Mouse (Mus musculus) midbrain, embryonic 15.5 days (tissue): ENCODE measurements around the gene Sfrp5. TPM values are rescaled to one million over a fixed set of nuclear protein-coding genes. Genes with fewer than 3 reads are reported as not detected.

Experiments
- ATAC-seq: fragments of 200-750 bp; cut with Nextera tagmentation; replicated peaks from 2 replicates; pipeline ENCODE4 v1.8.0; 2017; ENCODE audit warnings: moderate TSS enrichment
- H3K27ac ChIP-seq: fragments of 300-500 bp; sonication (generic); 2 replicates; pipeline ENCODE4 v1.5.1; 2015; ENCODE audit warnings: mild to moderate bottlenecking, inconsistent platforms
- H3K27me3 ChIP-seq: fragments of 300-500 bp; sonication (generic); replicated peaks from 2 replicates; pipeline ENCODE4 v1.6.1; 2015; ENCODE audit warnings: inconsistent platforms
- H3K36me3 ChIP-seq: fragments of 300-500 bp; sonication (generic); replicated peaks from 2 replicates; pipeline ENCODE4 v1.6.1; 2015; ENCODE audit warnings: inconsistent platforms
- H3K4me1 ChIP-seq: fragments of 300-500 bp; sonication (generic); 2 replicates; pipeline ENCODE4 v1.6.1; 2015; ENCODE audit warnings: inconsistent platforms
- H3K4me2 ChIP-seq: fragments of 300-500 bp; sonication (generic); 2 replicates; pipeline ENCODE4 v1.6.1; 2015; ENCODE audit warnings: inconsistent platforms, mild to moderate bottlenecking, moderate library complexity
- H3K4me3 ChIP-seq: fragments of 300-500 bp; sonication (generic); 2 replicates; pipeline ENCODE4 v1.5.1; 2015; ENCODE audit warnings: mild to moderate bottlenecking, inconsistent platforms
- H3K9ac ChIP-seq: fragments of 300-500 bp; sonication (generic); 2 replicates; pipeline ENCODE4 v1.6.1; 2015; ENCODE audit warnings: mild to moderate bottlenecking, inconsistent platforms
- H3K9me3 ChIP-seq: fragments of 300-500 bp; sonication (generic); 2 replicates; pipeline ENCODE4 v1.6.1; 2016; ENCODE audit warnings: inconsistent platforms
- WGBS: fragments of 180-500 bp; shearing (Covaris S2); methylation state at CpG from one replicate; pipeline ENCODE4 v1.1.7; 2015; ENCODE audit warnings: mixed read lengths; 5-methylcytosine and 5-hydroxymethylcytosine counted together
- polyA plus RNA-seq: library from polyadenylated mRNA; unstranded; fragments of >200 nt; fragmentation: Nextera tagmentation; extraction: Ambion mirVana; gene quantifications from 2 replicates; pipeline ENCODE4 v1.2.1, GENCODE M21; 2015

The Sfrp5 gene
- polyA plus RNA-seq, 1 experiment from 2014 or later = 1.1 TPM

GRCm38 (mm10) chr19:42193311-42193710 lies 8.7 kb downstream of the Sfrp5 start:
- no peak for ATAC-seq

GRCm38 (mm10) chr19:42190494-42190893 lies 11.6 kb downstream of the Sfrp5 start:
- Histone ChIP-seq H3K4me2 (no peak overlapping the region), H3K27me3 (no peaks in the 10 kb centered on the region), H3K27ac (no peak overlapping the region), H3K36me3 (peaks cover 23% of the 10 kb centered on the region), H3K9ac (no peak overlapping the region), H3K4me1 (no peaks in the 10 kb centered on the region), H3K9me3 (no peaks in the 10 kb centered on the region), H3K4me3 (no peak overlapping the region)
- peak; percentile 66 for ATAC-seq
- 19% methylated on average over 5 of the region's 5 CpGs for WGBS

More at GRCm38 (mm10) chr19:42193311-42193710, 8.7 kb downstream of the Sfrp5 start:
- no peak overlapping the region for H3K9ac ChIP-seq
- no peak overlapping the region for H3K27ac ChIP-seq
- 72% methylated on average over 2 of the region's 2 CpGs for WGBS
- no peaks in the 10 kb centered on the region for H3K9me3 ChIP-seq
- H3K4me2 ChIP-seq = no peak overlapping the region
- no peaks in the 10 kb centered on the region for H3K4me1 ChIP-seq
- H3K36me3 ChIP-seq = peaks cover 14% of the 10 kb centered on the region
- H3K4me3 ChIP-seq = no peak overlapping the region
- no peaks in the 10 kb centered on the region for H3K27me3 ChIP-seq

- Histone ChIP-seq H3K4me2 (no peak overlapping the region), H3K9ac (no peak overlapping the region), H3K27me3 (no peaks in the 10 kb centered on the region), H3K36me3 (peaks cover 26% of the 10 kb centered on the region), H3K9me3 (no peaks in the 10 kb centered on the region), H3K4me1 (no peaks in the 10 kb centered on the region), H3K27ac (no peak overlapping the region), H3K4me3 (no peak overlapping the region)
- no peak for ATAC-seq
- WGBS = 91% methylated on average over 4 of the region's 4 CpGs
Measured at GRCm38 (mm10) chr19:42189735-42190134, 12.3 kb downstream of the Sfrp5 start.

GRCm38 (mm10) chr19:42182673-42183072 lies 19.4 kb downstream of the Sfrp5 start:
- 65% methylated on average over 6 of the region's 6 CpGs for WGBS
- Histone ChIP-seq H3K27ac (no peak overlapping the region), H3K36me3 (peaks cover 45% of the 10 kb centered on the region; the same call in 1 of the 2 replicates), H3K4me2 (no peak overlapping the region), H3K27me3 (no peaks in the 10 kb centered on the region), H3K9ac (no peak overlapping the region), H3K4me3 (no peak overlapping the region), H3K9me3 (no peaks in the 10 kb centered on the region), H3K4me1 (no peaks in the 10 kb centered on the region)
- ATAC-seq = no peak

GRCm38 (mm10) chr19:42179356-42179755 lies 22.7 kb downstream of the Sfrp5 start:
- no peaks in the 10 kb centered on the region for H3K27me3 ChIP-seq
- H3K27ac ChIP-seq = no peak overlapping the region
- no peaks in the 10 kb centered on the region for H3K9me3 ChIP-seq
- WGBS = 89% methylated on average over 14 of the region's 14 CpGs
- no peak overlapping the region for H3K4me2 ChIP-seq
- ATAC-seq = no peak
- no peak overlapping the region for H3K4me3 ChIP-seq
- H3K9ac ChIP-seq = no peak overlapping the region
- H3K4me1 ChIP-seq = 0 out of 2 replicates have a peak, but pooled peaks cover 2% of the 10 kb centered on the region
- peaks cover 31% of the 10 kb centered on the region; the same call in 1 of the 2 replicates for H3K36me3 ChIP-seq

- WGBS = 93% methylated on average over 2 of the region's 2 CpGs
- no peak for ATAC-seq
Measured at GRCm38 (mm10) chr19:42177461-42177860, 24.6 kb downstream of the Sfrp5 start.

GRCm38 (mm10) chr19:42176841-42177240 lies 25.2 kb downstream of the Sfrp5 start:
- no peak overlapping the region for H3K4me2 ChIP-seq
- H3K4me1 ChIP-seq = peaks cover 12% of the 10 kb centered on the region
- no peak overlapping the region for H3K9ac ChIP-seq
- H3K36me3 ChIP-seq = peaks cover 17% of the 10 kb centered on the region; the same call in 1 of the 2 replicates
- H3K27ac ChIP-seq = no peak overlapping the region
- H3K9me3 ChIP-seq = no peaks in the 10 kb centered on the region
- 74% methylated on average over 7 of the region's 7 CpGs for WGBS
- H3K27me3 ChIP-seq = no peaks in the 10 kb centered on the region
- no peak overlapping the region for H3K4me3 ChIP-seq
- ATAC-seq = no peak

More at GRCm38 (mm10) chr19:42177461-42177860, 24.6 kb downstream of the Sfrp5 start:
- no peak overlapping the region for H3K27ac ChIP-seq
- H3K4me3 ChIP-seq = no peak overlapping the region
- no peak overlapping the region for H3K9ac ChIP-seq
- no peak overlapping the region for H3K4me2 ChIP-seq
- no peaks in the 10 kb centered on the region for H3K9me3 ChIP-seq
- peaks cover 17% of the 10 kb centered on the region; the same call in 1 of the 2 replicates for H3K36me3 ChIP-seq
- H3K4me1 ChIP-seq = peaks cover 8% of the 10 kb centered on the region
- no peaks in the 10 kb centered on the region for H3K27me3 ChIP-seq

- H3K27ac ChIP-seq = peak overlapping the region; percentile 60
- ATAC-seq = peak; percentile 94
- WGBS = 2% methylated on average over 53 of the region's 56 CpGs
Measured at GRCm38 (mm10) chr19:42170025-42170969, 31.8 kb downstream of the Sfrp5 start.

GRCm38 (mm10) chr19:42169322-42169975 lies 32.6 kb downstream of the Sfrp5 start:
- WGBS = 67% methylated on average over 10 of the region's 10 CpGs
- Histone ChIP-seq H3K36me3 (no peaks in the 10 kb centered on the region), H3K4me1 (peaks cover 24% of the 10 kb centered on the region), H3K27ac (no peak overlapping the region), H3K27me3 (peaks cover 29% of the 10 kb centered on the region), H3K9me3 (no peaks in the 10 kb centered on the region), H3K9ac (no peak overlapping the region), H3K4me2 (peak overlapping the region; percentile 90; the same call in 1 of the 2 replicates), H3K4me3 (no peak overlapping the region)
- ATAC-seq = no peak

More at GRCm38 (mm10) chr19:42170025-42170969, 31.8 kb downstream of the Sfrp5 start:
- no peaks in the 10 kb centered on the region for H3K36me3 ChIP-seq
- peaks cover 25% of the 10 kb centered on the region for H3K27me3 ChIP-seq
- H3K4me3 ChIP-seq = peak overlapping the region; percentile 83
- no peaks in the 10 kb centered on the region for H3K9me3 ChIP-seq
- H3K9ac ChIP-seq = peak overlapping the region; percentile 83
- H3K4me1 ChIP-seq = peaks cover 24% of the 10 kb centered on the region
- peak overlapping the region; percentile 90 for H3K4me2 ChIP-seq

- H3K27ac ChIP-seq = no peak overlapping the region
- H3K9ac ChIP-seq = no peak overlapping the region
- peaks cover 29% of the 10 kb centered on the region for H3K27me3 ChIP-seq
- no peak for ATAC-seq
- 68% methylated on average over 9 of the region's 9 CpGs for WGBS
- H3K4me1 ChIP-seq = peaks cover 18% of the 10 kb centered on the region
- no peak overlapping the region for H3K4me3 ChIP-seq
- no peak overlapping the region for H3K4me2 ChIP-seq
- H3K9me3 ChIP-seq = no peaks in the 10 kb centered on the region
- H3K36me3 ChIP-seq = no peaks in the 10 kb centered on the region
Measured at GRCm38 (mm10) chr19:42167489-42167888, 34.6 kb downstream of the Sfrp5 start.

GRCm38 (mm10) chr19:42166766-42167165 lies 35.3 kb downstream of the Sfrp5 start:
- ATAC-seq = no peak
- H3K36me3 ChIP-seq = no peaks in the 10 kb centered on the region
- 51% methylated on average over 3 of the region's 3 CpGs for WGBS
- H3K27ac ChIP-seq = no peak overlapping the region
- H3K9me3 ChIP-seq = no peaks in the 10 kb centered on the region
- H3K4me3 ChIP-seq = no peak overlapping the region
- peaks cover 13% of the 10 kb centered on the region for H3K4me1 ChIP-seq
- H3K27me3 ChIP-seq = peaks cover 29% of the 10 kb centered on the region
- no peak overlapping the region for H3K9ac ChIP-seq
- no peak overlapping the region for H3K4me2 ChIP-seq

- Histone ChIP-seq H3K27ac (no peak overlapping the region), H3K4me3 (no peak overlapping the region), H3K9me3 (no peaks in the 10 kb centered on the region), H3K9ac (0 out of 2 replicates have a peak overlapping the region, but pooled peaks have one; percentile 7), H3K4me1 (peaks cover 7% of the 10 kb centered on the region), H3K27me3 (peaks cover 29% of the 10 kb centered on the region), H3K36me3 (no peaks in the 10 kb centered on the region), H3K4me2 (peak overlapping the region; percentile 32)
- WGBS = 2% methylated on average over 12 of the region's 12 CpGs
- no peak for ATAC-seq
Measured at GRCm38 (mm10) chr19:42166130-42166529, 35.9 kb downstream of the Sfrp5 start.
